8 mouse cellular contexts compared by ENCODE assay signal in genomic region chr2:129591897-129592296, GRCm38 (mm10). TPM values are rescaled to one million over a fixed set of nuclear protein-coding genes. Genes with fewer than 3 reads are reported as not detected.
DNase-seq lines count a peak whose midpoint lies in the region; ATAC-seq and TF ChIP-seq lines count a peak whose summit lies in the region.

No protein-coding gene starts in this region.

- no peak for DNase-seq in kidney, adult 18-20 months
- no peak for DNase-seq in liver, embryonic 13.5 days
- DNase-seq in adrenal gland, postnatal 25 days, result no peak
- DNase-seq in testis, postnatal 14 days (ENCODE audit: low spot score), result no peak
- DNase-seq in frontal cortex, postnatal 14 days (ENCODE audit: low spot score in 2 of 2), result no peak

- H3K36me3 ChIP-seq in kidney, embryonic 16.5 days (ENCODE audit: insufficient read depth, low read length), result no peaks in the 10 kb centered on the region
- no peaks in the 10 kb centered on the region for H3K36me3 ChIP-seq in forebrain, embryonic 15.5 days
- no peaks in the 10 kb centered on the region for H3K36me3 ChIP-seq in liver, embryonic 13.5 days

- peak overlapping the region; percentile 93; the same call in 1 of the 2 replicates for H3K4me2 ChIP-seq in kidney, embryonic 16.5 days (replicated peaks; ENCODE audit: low read depth, low read length)
- peak overlapping the region; percentile 89 for H3K4me2 ChIP-seq in forebrain, embryonic 15.5 days (replicated peaks)
- peak overlapping the region; percentile 70 for H3K4me2 ChIP-seq in liver, embryonic 13.5 days

- no peaks in the 10 kb centered on the region for H3K9me3 ChIP-seq in kidney, embryonic 16.5 days (ENCODE audit: low read length)
- no peaks in the 10 kb centered on the region for H3K9me3 ChIP-seq in forebrain, embryonic 15.5 days
- no peaks in the 10 kb centered on the region for H3K9me3 ChIP-seq in liver, embryonic 13.5 days (replicated peaks)

- no peak for ATAC-seq in kidney, embryonic 16.5 days (ENCODE audit: low FRiP score, low TSS enrichment)
- no peak for ATAC-seq in forebrain, embryonic 15.5 days (replicated peaks)
- no peak for ATAC-seq in liver, embryonic 13.5 days (ENCODE audit: low read depth)

- peak overlapping the region; percentile 92 for H3K27ac ChIP-seq in kidney, embryonic 16.5 days (ENCODE audit: low read length)
- H3K27ac ChIP-seq in forebrain, embryonic 15.5 days (replicated peaks), result peak overlapping the region; percentile 92; the same call in 1 of the 2 replicates
- peak overlapping the region; percentile 56 for H3K27ac ChIP-seq in liver, embryonic 13.5 days
- peak overlapping the region; percentile 93 for H3K27ac ChIP-seq in olfactory bulb, adult 2 months (ENCODE audit: insufficient read depth, low read depth, low read length)

- no peak for TF ChIP-seq POLR2A in olfactory bulb, adult 2 months (IDR thresholded peaks at IDR 0.05; ENCODE audit: insufficient read depth, low read depth, low read length)

- H3K4me3 ChIP-seq in kidney, embryonic 16.5 days (ENCODE audit: low read length), result 0 out of 2 replicates have a peak overlapping the region, but pooled peaks have one; percentile 77
- H3K4me3 ChIP-seq in forebrain, embryonic 15.5 days, result peak overlapping the region; percentile 79; the same call in 1 of the 2 replicates
- no peak overlapping the region for H3K4me3 ChIP-seq in liver, embryonic 13.5 days (replicated peaks)
- peak overlapping the region; percentile 76 for H3K4me3 ChIP-seq in olfactory bulb, adult 2 months (ENCODE audit: insufficient read depth, low read depth, low read length)

- no peak for TF ChIP-seq CTCF in olfactory bulb, adult 2 months (IDR thresholded peaks at IDR 0.05; ENCODE audit: insufficient read depth, low read depth, low read length)

- H3K4me1 ChIP-seq in kidney, embryonic 16.5 days (ENCODE audit: insufficient read depth, low read length), result peaks cover 54% of the 10 kb centered on the region
- H3K4me1 ChIP-seq in forebrain, embryonic 15.5 days, result peaks cover 27% of the 10 kb centered on the region
- H3K4me1 ChIP-seq in liver, embryonic 13.5 days (replicated peaks), result peaks cover 20% of the 10 kb centered on the region
- peaks cover 48% of the 10 kb centered on the region for H3K4me1 ChIP-seq in olfactory bulb, adult 2 months (ENCODE audit: control insufficient read depth, insufficient read depth, low read length)

- WGBS in kidney, embryonic 16.5 days, result 80% methylated on average over 4 of the region's 4 CpGs
- WGBS in forebrain, embryonic 15.5 days, result 71% methylated on average over 4 of the region's 4 CpGs
- WGBS in liver, embryonic 13.5 days (ENCODE audit: insufficient replicate concordance), result 74% methylated on average over 4 of the region's 4 CpGs
- 74% methylated on average over 4 of the region's 4 CpGs for WGBS in olfactory bulb, adult 2 months

- H3K27me3 ChIP-seq in kidney, embryonic 16.5 days (ENCODE audit: insufficient read depth, low read length), result no peaks in the 10 kb centered on the region
- H3K27me3 ChIP-seq in forebrain, embryonic 15.5 days, result no peaks in the 10 kb centered on the region
- H3K27me3 ChIP-seq in liver, embryonic 13.5 days, result peaks cover 34% of the 10 kb centered on the region

- peak overlapping the region; percentile 90; the same call in 1 of the 2 replicates for H3K9ac ChIP-seq in kidney, embryonic 16.5 days (replicated peaks; ENCODE audit: low read length)
- H3K9ac ChIP-seq in forebrain, embryonic 15.5 days (replicated peaks), result 0 out of 2 replicates have a peak overlapping the region, but pooled peaks have one; percentile 83
- H3K9ac ChIP-seq in liver, embryonic 13.5 days, result no peak overlapping the region

RNA-seq across cellular contexts. Expression of gene Sirpa, which starts 0.7 kb away (rescaled TPM):
- 29.0 and 29.8 TPM in 2 replicates for polyA plus RNA-seq in kidney, embryonic 16.5 days (2015; fragmentation: Nextera tagmentation; extraction: Ambion mirVana)
- 26.7 and 28.5 TPM in 2 replicates for polyA plus RNA-seq in forebrain, embryonic 15.5 days (2015; fragmentation: Nextera tagmentation; extraction: Ambion mirVana)
- 18.1 and 20.4 TPM in 2 replicates for polyA plus RNA-seq in liver, embryonic 13.5 days (2015; fragmentation: Nextera tagmentation; extraction: Ambion mirVana)
- not detected in 2 replicates for polyA plus RNA-seq in olfactory bulb, adult 2 months (2012; ENCODE audit: insufficient read depth, insufficient read length, low replicate concordance, missing spikeins)
- total RNA-seq in adrenal gland, postnatal 25 days (2021), result 46.7 and 58.4 TPM in 2 replicates

RNA-seq across cellular contexts. Expression of gene F830045P16Rik, which starts 55.5 kb away (rescaled TPM):
- not detected in 2 replicates for polyA plus RNA-seq in kidney, embryonic 16.5 days (2015; fragmentation: Nextera tagmentation; extraction: Ambion mirVana)
- not detected in 2 replicates for polyA plus RNA-seq in forebrain, embryonic 15.5 days (2015; fragmentation: Nextera tagmentation; extraction: Ambion mirVana)
- polyA plus RNA-seq in liver, embryonic 13.5 days (2015; fragmentation: Nextera tagmentation; extraction: Ambion mirVana), result 0.06 TPM in 1 of 2 replicates, not detected in the other
- not detected in 2 replicates for polyA plus RNA-seq in olfactory bulb, adult 2 months (2012; ENCODE audit: insufficient read depth, insufficient read length, low replicate concordance, missing spikeins)
- not detected in 2 replicates for total RNA-seq in adrenal gland, postnatal 25 days (2021)
